ENCODE assay signal across 11 mouse cellular contexts in the genomic region with DNA sequence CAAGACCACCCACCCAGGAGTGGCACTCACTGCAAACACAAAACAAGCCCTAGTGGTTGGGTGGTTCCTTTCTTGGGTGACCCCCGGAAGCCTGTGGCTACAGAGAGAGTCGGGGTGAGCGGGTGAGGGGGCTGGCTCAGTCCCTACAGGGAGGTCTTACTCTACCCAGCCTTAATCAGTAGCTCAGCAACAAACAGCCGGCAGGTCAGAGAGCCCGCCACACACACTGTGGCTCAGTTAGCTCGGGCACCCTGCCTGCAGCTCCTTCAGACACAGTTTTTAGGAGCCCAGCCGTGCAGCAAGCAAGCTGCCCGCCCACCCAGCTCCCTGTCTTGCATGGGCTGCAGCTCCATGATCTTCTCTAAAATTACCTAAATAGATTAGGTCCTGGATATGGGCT. TPM values are rescaled to one million over a fixed set of nuclear protein-coding genes. Genes with fewer than 3 reads are reported as not detected.
DNase-seq lines count a peak whose midpoint lies in the region; ATAC-seq and TF ChIP-seq lines count a peak whose summit lies in the region.
"Had no signal": no experiment of that assay in that cellular context is flagged by ENCODE, and none has a peak within 500 bp of the region (broad histone marks: within the 10 kb centered on the region; RNA-seq: fewer than 3 reads in every experiment).

No protein-coding gene starts in this region.

- 0 out of 2 replicates have a peak, but pooled peaks have one; percentile 43 for ATAC-seq in hindbrain, postnatal 0 days
- ATAC-seq in hindbrain, embryonic 12.5 days (ENCODE audit: low FRiP score), result no peak
- peak; percentile 65; the same call in 1 of the 2 replicates for ATAC-seq in forebrain, embryonic 16.5 days
- ATAC-seq in stomach, postnatal 0 days (ENCODE audit: low FRiP score, low TSS enrichment), result no peak

- no peak overlapping the region for H3K4me2 ChIP-seq in hindbrain, postnatal 0 days (ENCODE audit: low read depth, low read length)
- no peak overlapping the region for H3K4me2 ChIP-seq in hindbrain, embryonic 12.5 days (replicated peaks)
- no peak overlapping the region for H3K4me2 ChIP-seq in forebrain, embryonic 16.5 days (ENCODE audit: low read length)
- H3K4me2 ChIP-seq in stomach, postnatal 0 days (replicated peaks; ENCODE audit: low read depth), result no peak overlapping the region

- 40% methylated on average over 8 of the region's 8 CpGs for WGBS in hindbrain, postnatal 0 days
- WGBS in hindbrain, embryonic 12.5 days, result 41% methylated on average over 8 of the region's 8 CpGs
- WGBS in spleen, adult 2 months, result 80% methylated on average over 8 of the region's 8 CpGs
- WGBS in forebrain, embryonic 16.5 days, result 18% methylated on average over 8 of the region's 8 CpGs
- 50% methylated on average over 8 of the region's 8 CpGs for WGBS in stomach, postnatal 0 days

- no peaks in the 10 kb centered on the region for H3K27me3 ChIP-seq in hindbrain, postnatal 0 days (ENCODE audit: insufficient read depth, low read length)
- H3K27me3 ChIP-seq in hindbrain, embryonic 12.5 days, result no peaks in the 10 kb centered on the region
- H3K27me3 ChIP-seq in spleen, adult 2 months (ENCODE audit: control insufficient read depth, insufficient read depth, low read length), result no peaks in the 10 kb centered on the region
- H3K27me3 ChIP-seq in forebrain, embryonic 16.5 days (replicated peaks; ENCODE audit: control insufficient read depth, insufficient read depth, low read length), result no peaks in the 10 kb centered on the region
- H3K27me3 ChIP-seq in stomach, postnatal 0 days (ENCODE audit: control insufficient read depth, insufficient read depth, low read length), result no peaks in the 10 kb centered on the region
- H3K27me3 ChIP-seq: megakaryocyte, embryonic 14.5 days had no signal

- no peak overlapping the region for H3K9ac ChIP-seq in hindbrain, postnatal 0 days (replicated peaks; ENCODE audit: low read length)
- no peak overlapping the region for H3K9ac ChIP-seq in hindbrain, embryonic 12.5 days
- H3K9ac ChIP-seq in forebrain, embryonic 16.5 days (replicated peaks; ENCODE audit: low read depth, low read length), result 0 out of 2 replicates have a peak overlapping the region, but pooled peaks have one; percentile 29
- 0 out of 2 replicates have a peak overlapping the region, but pooled peaks have one; percentile 4 for H3K9ac ChIP-seq in stomach, postnatal 0 days (ENCODE audit: low read length)

- H3K9me3 ChIP-seq in hindbrain, postnatal 0 days (ENCODE audit: low read length), result no peaks in the 10 kb centered on the region
- H3K9me3 ChIP-seq in hindbrain, embryonic 12.5 days (replicated peaks), result no peaks in the 10 kb centered on the region
- no peaks in the 10 kb centered on the region for H3K9me3 ChIP-seq in forebrain, embryonic 16.5 days (ENCODE audit: control insufficient read depth, low read length)
- H3K9me3 ChIP-seq in stomach, postnatal 0 days (ENCODE audit: control insufficient read depth, low read length), result no peaks in the 10 kb centered on the region
- H3K9me3 ChIP-seq: megakaryocyte, embryonic 14.5 days had no signal

- no peak for TF ChIP-seq CTCF in hindbrain, postnatal 0 days (IDR thresholded peaks at IDR 0.05; ENCODE audit: low read depth)
- no peak for TF ChIP-seq CTCF in spleen, adult 2 months (IDR thresholded peaks at IDR 0.05; ENCODE audit: extremely low read depth, insufficient read depth, insufficient read length, insufficient replicate concordance)
- no peak for TF ChIP-seq CTCF in stomach, postnatal 0 days (IDR thresholded peaks at IDR 0.05; ENCODE audit: low read depth)

- H3K4me1 ChIP-seq in hindbrain, postnatal 0 days (ENCODE audit: insufficient read depth, low read length), result no peaks in the 10 kb centered on the region
- H3K4me1 ChIP-seq in hindbrain, embryonic 12.5 days, result peaks cover 10% of the 10 kb centered on the region; the same call in 1 of the 2 replicates
- H3K4me1 ChIP-seq in spleen, adult 2 months (ENCODE audit: control insufficient read depth, insufficient read depth, insufficient read length), result peaks cover 8% of the 10 kb centered on the region
- H3K4me1 ChIP-seq in forebrain, embryonic 16.5 days (replicated peaks; ENCODE audit: control insufficient read depth, insufficient read depth, low read length), result peaks cover 5% of the 10 kb centered on the region
- no peaks in the 10 kb centered on the region for H3K4me1 ChIP-seq in stomach, postnatal 0 days (replicated peaks; ENCODE audit: control insufficient read depth, insufficient read depth)

- no peak for TF ChIP-seq EP300 in stomach, postnatal 0 days (optimal IDR thresholded peaks at IDR 0.05)

- no peak overlapping the region for H3K27ac ChIP-seq in hindbrain, postnatal 0 days
- no peak overlapping the region for H3K27ac ChIP-seq in hindbrain, embryonic 12.5 days
- peak overlapping the region; percentile 48 for H3K27ac ChIP-seq in spleen, adult 2 months (ENCODE audit: insufficient read depth, low read length)
- H3K27ac ChIP-seq in forebrain, embryonic 16.5 days (ENCODE audit: low read length), result no peak overlapping the region
- H3K27ac ChIP-seq in stomach, postnatal 0 days (replicated peaks), result peak overlapping the region; percentile 45; the same call in 1 of the 2 replicates
- H3K27ac ChIP-seq: layer of hippocampus, adult 2 months had no signal

- no peak overlapping the region for H3K4me3 ChIP-seq in hindbrain, postnatal 0 days (ENCODE audit: low read length)
- no peak overlapping the region for H3K4me3 ChIP-seq in hindbrain, embryonic 12.5 days
- H3K4me3 ChIP-seq in spleen, adult 2 months (ENCODE audit: extremely low read depth, insufficient read depth, insufficient read length), result no peak overlapping the region
- H3K4me3 ChIP-seq in forebrain, embryonic 16.5 days (replicated peaks; ENCODE audit: low read length), result no peak overlapping the region
- H3K4me3 ChIP-seq in stomach, postnatal 0 days (ENCODE audit: low read depth, low read length), result no peak overlapping the region
- H3K4me3 ChIP-seq: layer of hippocampus, adult 2 months; megakaryocyte, embryonic 14.5 days had no signal

- peak; percentile 6 for DNase-seq in hindbrain, postnatal 0 days (ENCODE audit: low spot score)
- DNase-seq in spleen, adult 2 months (ENCODE audit: low read depth in 1 of 2, low spot score in 2 of 2), result no peak
- no peak for DNase-seq in spleen, adult 18-20 months
- no peak for DNase-seq in stomach, postnatal 0 days (ENCODE audit: low spot score)
- DNase-seq in spleen, postnatal 14 days (ENCODE audit: low spot score in 2 of 2), result no peak
- DNase-seq in left cerebral cortex, adult 11 months (ENCODE audit: low spot score), result no peak
- DNase-seq: cerebellum, adult 2 months had no signal

- no peaks in the 10 kb centered on the region for H3K36me3 ChIP-seq in hindbrain, postnatal 0 days (ENCODE audit: insufficient read depth, low read length)
- no peaks in the 10 kb centered on the region for H3K36me3 ChIP-seq in hindbrain, embryonic 12.5 days
- H3K36me3 ChIP-seq in spleen, adult 2 months (ENCODE audit: control insufficient read depth, insufficient read depth, low read length), result no peaks in the 10 kb centered on the region
- no peaks in the 10 kb centered on the region for H3K36me3 ChIP-seq in forebrain, embryonic 16.5 days (ENCODE audit: control insufficient read depth, insufficient read depth)
- H3K36me3 ChIP-seq in stomach, postnatal 0 days (ENCODE audit: control insufficient read depth, insufficient read depth, low read length), result no peaks in the 10 kb centered on the region

- TF ChIP-seq POLR2A in spleen, adult 2 months (IDR thresholded peaks at IDR 0.05; ENCODE audit: low read depth, low read length), result no peak

RNA-seq across cellular contexts. Expression of gene Atp1b3, which starts 33.9 kb away (rescaled TPM):
- 74.0 and 78.5 TPM in 2 replicates for total RNA-seq in hindbrain, postnatal 0 days (2014; rRNA removed)
- polyA plus RNA-seq in hindbrain, postnatal 0 days (2015; fragmentation: Nextera tagmentation; extraction: Ambion mirVana), result 220 and 221 TPM in 2 replicates
- 166 and 167 TPM in 2 replicates for polyA plus RNA-seq in hindbrain, embryonic 12.5 days (2016; fragmentation: Nextera tagmentation; extraction: Ambion mirVana)
- 68.2 and 118 TPM in 2 replicates for polyA plus RNA-seq in spleen, adult 2 months (2012; rRNA removed)
- 138 and 146 TPM in 2 replicates for polyA plus RNA-seq in forebrain, embryonic 16.5 days (2015; fragmentation: Nextera tagmentation; extraction: Ambion mirVana)
- polyA plus RNA-seq in stomach, postnatal 0 days (2015; fragmentation: Nextera tagmentation; extraction: Ambion mirVana), result 143 TPM in 2 replicates

Comparison
In these comparisons a context has a peak if more than half of its experiments do, and no peak if none do; other contexts are left out.
1. ATAC-seq: peak in hindbrain, postnatal 0 days (single experiment) and forebrain, embryonic 16.5 days (single experiment); none in hindbrain, embryonic 12.5 days (single experiment) and stomach, postnatal 0 days (single experiment).
2. H3K27ac ChIP-seq: peak in spleen, adult 2 months (single experiment) and stomach, postnatal 0 days (single experiment); none in hindbrain, postnatal 0 days (single experiment), hindbrain, embryonic 12.5 days (single experiment) and forebrain, embryonic 16.5 days (single experiment).
3. H3K9ac ChIP-seq: peak in forebrain, embryonic 16.5 days (single experiment) and stomach, postnatal 0 days (single experiment); none in hindbrain, postnatal 0 days (single experiment) and hindbrain, embryonic 12.5 days (single experiment).